Mouse (Mus musculus) lung, postnatal 0 days (tissue): Measurements from ENCODE around the gene Dock7. TPM values are rescaled to one million over a fixed set of nuclear protein-coding genes. Genes with fewer than 3 reads are reported as not detected.

Experiments
- ATAC-seq: fragments of 200-750 bp; cut with Nextera tagmentation; 2 replicates; pipeline ENCODE4 v1.8.0; 2017; ENCODE audit warnings: moderate library complexity
- DNase-seq: peaks from one replicate; pipeline ENCODE4 v3.0.0-alpha.2; 2016; ENCODE audit warnings: low spot score
- H3K27ac ChIP-seq: fragments of 300-500 bp; sonication (generic); 2 replicates; pipeline ENCODE4 v1.5.1; 2014; ENCODE audit warnings: antibody characterized with exemption, mild to moderate bottlenecking, low read length, mixed read lengths
- H3K27me3 ChIP-seq: fragments of 300-500 bp; sonication (generic); replicated peaks from 2 replicates; pipeline ENCODE4 v1.6.1; 2014; ENCODE audit warnings: low read length, mixed read lengths; ENCODE audit not compliant: insufficient read depth
- H3K36me3 ChIP-seq: fragments of 300-500 bp; sonication (generic); 2 replicates; pipeline ENCODE4 v1.6.1; 2014; ENCODE audit warnings: low read length, mixed read lengths; ENCODE audit not compliant: insufficient read depth
- H3K4me1 ChIP-seq: fragments of 300-500 bp; sonication (generic); 2 replicates; pipeline ENCODE4 v1.6.1; 2014; ENCODE audit warnings: antibody characterized with exemption, low read depth, low read length, mixed read lengths; ENCODE audit not compliant: insufficient read depth
- H3K4me2 ChIP-seq: fragments of 300-500 bp; sonication (generic); replicated peaks from 2 replicates; pipeline ENCODE4 v1.6.1; 2014; ENCODE audit warnings: low read depth, mild to moderate bottlenecking, low read length, moderate library complexity, mixed read lengths
- H3K4me3 ChIP-seq: fragments of 300-500 bp; sonication (generic); 2 replicates; pipeline ENCODE4 v1.5.1; 2014; ENCODE audit warnings: low read depth, low read length
- H3K9ac ChIP-seq: fragments of 300-500 bp; sonication (generic); replicated peaks from 2 replicates; pipeline ENCODE4 v1.6.1; 2014; ENCODE audit warnings: low read depth, mild to moderate bottlenecking
- H3K9me3 ChIP-seq: fragments of 300-500 bp; sonication (generic); 2 replicates; pipeline ENCODE4 v1.6.1; 2016; ENCODE audit warnings: low read length, mixed read lengths
- CTCF ChIP-seq: IDR thresholded peaks from 2 replicates; pipeline ENCODE4 v1.5.1; 2016; ENCODE audit warnings: antibody characterized with exemption, mild to moderate bottlenecking
- EP300 ChIP-seq: IDR thresholded peaks from 2 replicates; pipeline ENCODE4 v1.6.1; 2016; ENCODE audit warnings: antibody characterized with exemption, mild to moderate bottlenecking, control low read depth
- WGBS: fragments of 180-500 bp; shearing (Covaris S2); extraction: QIAGEN DNeasy Blood & Tissue Kit; methylation state at CpG from one replicate; pipeline ENCODE4 v1.1.7; 2014; 5-methylcytosine and 5-hydroxymethylcytosine counted together
- polyA plus RNA-seq: library from polyadenylated mRNA; unstranded; fragments of >200 nt; fragmentation: Nextera tagmentation; extraction: Ambion mirVana; gene quantifications from 2 replicates; pipeline ENCODE4 v1.2.1, GENCODE M21; 2015

The Dock7 gene
- polyA plus RNA-seq, 1 experiment from 2014 or later = 20.1 TPM

GRCm38 (mm10) chr4:99131227-99131653 lies 10.5 kb upstream of the Dock7 start:
- Histone ChIP-seq H3K36me3 (no peaks in the 10 kb centered on the region), H3K27ac (no peak overlapping the region), H3K27me3 (no peaks in the 10 kb centered on the region), H3K9ac (no peak overlapping the region), H3K4me2 (no peak overlapping the region), H3K4me1 (no peaks in the 10 kb centered on the region), H3K9me3 (no peaks in the 10 kb centered on the region), H3K4me3 (no peak overlapping the region)
- TF ChIP-seq EP300 = no peak
- no peak for TF ChIP-seq CTCF
- no peak for ATAC-seq
- 78% methylated on average over 9 of the region's 9 CpGs for WGBS
- DNase-seq = no peak

DNA sequence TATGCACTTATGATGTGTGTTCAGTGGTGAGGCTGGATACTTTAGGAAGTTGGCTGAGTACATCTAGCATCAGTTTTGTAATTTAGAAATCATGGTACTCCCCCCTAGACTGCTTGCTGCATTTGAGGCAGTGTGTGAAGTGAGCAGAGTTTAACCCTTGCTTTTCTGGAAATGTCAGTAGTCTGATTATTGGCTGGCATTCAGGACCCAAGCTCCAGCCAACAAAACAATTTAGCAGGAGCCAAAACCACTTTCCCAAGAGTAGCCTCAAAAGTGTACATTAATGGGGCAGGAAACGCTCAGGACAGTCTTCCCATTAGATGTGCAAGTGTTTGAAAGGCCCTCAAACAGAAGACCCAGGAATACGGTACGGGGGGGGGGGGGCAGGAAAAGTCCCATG lies 2.8 kb upstream of the Dock7 start:
- Histone ChIP-seq H3K9me3 (no peaks in the 10 kb centered on the region), H3K36me3 (no peaks in the 10 kb centered on the region), H3K9ac (no peak overlapping the region), H3K4me3 (no peak overlapping the region), H3K27ac (no peak overlapping the region), H3K4me2 (no peak overlapping the region), H3K27me3 (no peaks in the 10 kb centered on the region), H3K4me1 (peaks cover 10% of the 10 kb centered on the region; the same call in 1 of the 2 replicates)
- TF ChIP-seq CTCF (no peak), EP300 (no peak)
- 20% methylated on average over 3 of the region's 3 CpGs for WGBS
- ATAC-seq (no peak), DNase-seq (no peak)

- no peak for ATAC-seq
- peaks cover 12% of the 10 kb centered on the region; the same call in 1 of the 2 replicates for H3K4me1 ChIP-seq
- H3K27ac ChIP-seq = no peak overlapping the region
- no peak overlapping the region for H3K9ac ChIP-seq
- 69% methylated on average over 1 of the region's 1 CpGs for WGBS
- no peak overlapping the region for H3K4me2 ChIP-seq
- no peaks in the 10 kb centered on the region for H3K27me3 ChIP-seq
- no peak for TF ChIP-seq CTCF
- TF ChIP-seq EP300 = no peak
- H3K36me3 ChIP-seq = no peaks in the 10 kb centered on the region
- H3K4me3 ChIP-seq = no peak overlapping the region
- H3K9me3 ChIP-seq = no peaks in the 10 kb centered on the region
- no peak for DNase-seq
Observed at GRCm38 (mm10) chr4:99122786-99123185, 2.1 kb upstream of the Dock7 start.

DNA sequence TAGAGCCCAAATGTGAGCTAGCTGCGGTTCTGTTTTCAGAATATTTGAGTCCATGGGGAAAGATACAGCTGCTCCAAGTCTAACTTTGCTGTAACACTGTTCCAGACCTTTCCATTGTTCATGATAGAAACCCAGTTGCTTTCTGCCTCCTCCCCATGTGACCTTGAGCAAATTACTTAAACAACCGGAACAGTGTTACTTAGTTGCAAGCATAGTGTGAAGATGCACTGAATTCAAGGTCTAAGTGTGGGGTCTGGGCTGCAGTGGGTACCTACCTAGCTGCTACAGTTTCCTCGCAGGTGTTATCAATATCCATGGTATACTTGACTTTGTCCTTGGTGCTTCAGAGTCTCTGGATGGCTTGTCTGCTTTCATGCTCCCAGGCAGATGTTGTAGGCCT lies 1.3 kb upstream of the Dock7 start:
- H3K27ac ChIP-seq = no peak overlapping the region
- 59% methylated on average over 3 of the region's 3 CpGs for WGBS
- no peaks in the 10 kb centered on the region for H3K36me3 ChIP-seq
- no peak for DNase-seq
- H3K4me3 ChIP-seq = no peak overlapping the region
- no peak overlapping the region for H3K4me2 ChIP-seq
- H3K27me3 ChIP-seq = no peaks in the 10 kb centered on the region
- no peaks in the 10 kb centered on the region for H3K9me3 ChIP-seq
- peaks cover 12% of the 10 kb centered on the region; the same call in 1 of the 2 replicates for H3K4me1 ChIP-seq
- TF ChIP-seq CTCF (no peak), EP300 (no peak)
- no peak overlapping the region for H3K9ac ChIP-seq
- no peak for ATAC-seq

DNA sequence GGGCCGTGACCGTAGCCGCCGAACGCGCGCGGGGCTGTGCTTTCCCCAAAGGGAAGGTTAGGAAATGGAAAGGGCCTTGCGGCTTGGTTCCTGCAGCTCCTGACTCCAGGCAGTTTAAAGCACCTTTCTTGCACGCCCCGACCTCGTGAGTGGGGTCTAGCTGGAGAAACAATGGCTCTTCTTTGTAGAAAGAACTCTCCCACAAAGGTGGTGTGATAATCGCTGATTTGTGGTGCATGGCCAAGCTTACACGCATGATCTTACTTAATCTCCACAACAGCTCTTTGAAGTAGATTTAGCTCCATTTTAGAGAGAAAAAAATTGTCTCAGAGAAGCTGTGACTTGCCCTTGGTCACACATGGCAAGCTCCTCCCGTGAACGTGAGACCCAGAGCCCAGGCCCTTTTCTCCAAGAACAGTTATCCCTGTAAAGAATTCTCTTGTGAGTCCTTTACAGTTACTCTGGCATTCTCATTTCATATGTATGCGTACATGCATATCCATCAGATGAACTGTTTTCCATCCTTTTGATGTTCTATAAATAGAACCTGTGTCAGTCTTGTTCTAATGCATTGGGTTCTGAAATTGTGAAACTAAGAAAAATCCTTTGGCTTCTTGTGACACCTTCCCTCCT lies 524 bp upstream of the Dock7 start:
- Histone ChIP-seq H3K36me3 (no peaks in the 10 kb centered on the region), H3K4me2 (peak overlapping the region; percentile 89), H3K9me3 (no peaks in the 10 kb centered on the region), H3K27ac (no peak overlapping the region), H3K9ac (peak overlapping the region; percentile 84), H3K27me3 (no peaks in the 10 kb centered on the region), H3K4me3 (peak overlapping the region; percentile 92), H3K4me1 (peaks cover 12% of the 10 kb centered on the region; the same call in 1 of the 2 replicates)
- no peak; the same call in 1 of the 2 replicates for ATAC-seq
- 4% methylated on average over 17 of the region's 17 CpGs for WGBS
- TF ChIP-seq EP300 (no peak), CTCF (no peak)
- DNase-seq = peak; percentile 33

GRCm38 (mm10) chr4:99119051-99119450 lies 1.7 kb downstream of the Dock7 start:
- H3K27ac ChIP-seq = no peak overlapping the region
- H3K9ac ChIP-seq = no peak overlapping the region
- 0 out of 2 replicates have a peak overlapping the region, but pooled peaks have one; percentile 22 for H3K4me2 ChIP-seq
- no peaks in the 10 kb centered on the region for H3K27me3 ChIP-seq
- ATAC-seq = no peak
- DNase-seq = no peak
- 40% methylated on average over 5 of the region's 5 CpGs for WGBS
- no peaks in the 10 kb centered on the region for H3K36me3 ChIP-seq
- H3K4me1 ChIP-seq = peaks cover 15% of the 10 kb centered on the region; the same call in 1 of the 2 replicates
- no peak for TF ChIP-seq CTCF
- TF ChIP-seq EP300 = no peak
- no peaks in the 10 kb centered on the region for H3K9me3 ChIP-seq
- H3K4me3 ChIP-seq = no peak overlapping the region
